Mouse (Mus musculus): ENCODE results near the gene Ssty2.
"Not testable (repeated sequence)": the region's sequence is repeated elsewhere in the genome, so short reads cannot be mapped to it uniquely, and the experiment has no call there.

Gene Ssty2

GRCm38 (mm10) chrY:67047972-67048371, at the start of gene Ssty2:
Ssty2 (minus strand) TSS chrY:67048072.
- DNase-seq (ENCODE audit: low spot score in 2 of 2): not testable (repeated sequence)

All from cerebellum, postnatal 4 days (tissue).